Mouse (Mus musculus): ENCODE measurements around the gene Afdn.
A peak's percentile ranks its signal among the peaks of the same experiment; 100 is the strongest.

Gene Afdn

DNA sequence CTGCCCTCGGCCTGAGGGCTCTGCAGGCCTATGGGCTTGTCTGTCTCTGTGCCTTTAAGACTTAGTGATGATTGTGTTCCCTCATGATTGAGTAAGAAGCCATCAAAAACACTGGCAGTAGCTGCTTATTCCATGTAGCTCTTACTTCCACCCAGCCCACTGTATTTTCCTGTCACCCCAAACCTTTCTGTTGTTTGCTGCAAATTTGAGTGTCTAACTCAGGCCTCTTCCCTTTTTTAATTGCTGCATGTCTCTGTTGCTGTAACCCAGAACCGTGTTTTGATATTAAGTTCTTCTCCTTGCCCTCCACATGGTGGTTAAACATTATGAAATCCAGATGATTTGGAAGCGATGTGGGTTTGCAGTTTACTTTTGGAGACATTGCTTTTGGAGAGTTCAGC is 106.6 kb downstream of the Afdn start:
- DNase-seq (ENCODE audit: inconsistent age in 2 of 2, low spot score in 1 of 2) = peak in 1 of 2 experiments; percentile 40

DNA sequence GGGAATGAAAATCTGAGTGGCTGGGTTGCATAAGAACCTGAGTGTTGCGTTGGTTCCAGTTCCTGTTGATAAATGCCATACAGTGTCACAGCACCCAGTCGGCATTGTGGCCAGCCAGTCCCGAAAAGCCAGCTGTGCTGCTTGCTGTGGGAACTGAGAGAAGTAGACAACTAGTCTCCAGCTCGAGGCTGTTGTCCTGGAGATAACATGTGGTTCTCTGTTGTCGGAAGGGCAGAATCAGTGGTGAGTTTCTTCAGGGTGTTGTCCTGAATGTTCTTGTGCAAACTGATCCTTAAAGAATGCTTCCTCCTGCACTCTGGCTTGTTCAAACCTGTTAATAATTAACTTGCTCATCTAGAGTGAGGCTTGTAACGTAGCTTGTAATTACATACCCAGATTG is 107.1 kb downstream of the Afdn start:
- peak in 1 of 2 experiments; percentile 52 for DNase-seq (ENCODE audit: inconsistent age in 2 of 2, low spot score in 1 of 2)

DNA sequence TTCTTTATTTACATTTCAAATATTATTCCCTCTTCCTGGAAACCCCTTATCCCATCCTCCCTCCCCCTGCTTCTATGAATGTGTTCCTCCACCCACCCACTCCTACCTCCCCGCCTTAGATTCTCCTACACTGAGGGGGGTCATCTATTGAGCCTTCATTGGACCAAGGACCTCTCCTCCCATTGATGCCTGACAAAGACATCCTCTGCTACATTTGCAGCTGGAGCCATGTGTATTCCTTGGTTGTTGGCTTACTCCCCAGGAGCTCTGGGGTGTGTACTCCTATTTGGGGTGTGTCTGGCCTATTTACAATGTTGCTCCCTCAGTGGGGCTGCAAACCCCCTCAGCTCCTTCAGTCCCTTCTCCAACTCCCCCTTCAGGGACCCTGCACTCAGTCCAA is 109.9 kb downstream of the Afdn start:
- DNase-seq (ENCODE audit: inconsistent age in 2 of 2, low spot score in 1 of 2) = no peak

DNA sequence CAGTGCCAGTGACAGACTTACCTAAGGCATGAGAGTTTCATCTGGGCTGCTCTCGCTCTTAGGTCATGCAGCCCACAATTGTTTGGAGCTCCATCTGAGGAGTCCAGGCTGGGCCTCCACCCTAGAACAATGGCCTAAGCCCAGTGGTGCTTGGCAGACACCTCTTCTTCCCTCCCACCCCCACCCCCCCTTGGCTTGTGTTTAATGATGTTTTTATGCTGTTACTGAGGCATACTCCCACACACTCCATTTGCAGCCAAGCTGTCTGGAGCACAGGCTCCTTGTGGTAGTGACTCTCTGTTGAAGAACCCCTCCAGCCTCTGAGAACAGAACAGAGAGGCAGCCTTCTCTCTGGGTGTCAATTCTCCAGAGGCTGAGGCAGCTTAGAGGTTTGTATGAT is 113.9 kb downstream of the Afdn start:
- no peak for DNase-seq (ENCODE audit: inconsistent age in 2 of 2, low spot score in 1 of 2)

DNA sequence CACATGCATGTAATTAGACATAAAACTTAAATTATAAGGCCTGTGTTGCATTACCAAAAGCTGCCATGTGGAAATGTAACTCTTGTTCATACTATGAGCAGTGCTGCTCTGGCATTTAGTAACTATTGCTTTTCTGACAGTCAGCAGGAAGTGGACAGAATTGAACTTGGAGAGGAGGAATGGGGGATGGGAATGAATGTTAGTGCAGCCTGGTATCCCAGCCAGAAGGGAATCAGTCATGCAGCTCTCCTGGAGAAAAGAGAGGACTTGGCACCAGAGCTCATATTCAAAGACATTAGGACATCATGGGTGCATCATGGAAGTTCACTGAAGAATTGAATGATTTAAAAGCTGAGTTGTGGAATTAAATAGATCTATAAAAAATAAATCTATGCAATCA is 117.1 kb downstream of the Afdn start:
- no peak for DNase-seq (ENCODE audit: inconsistent age in 2 of 2, low spot score in 1 of 2)

DNA sequence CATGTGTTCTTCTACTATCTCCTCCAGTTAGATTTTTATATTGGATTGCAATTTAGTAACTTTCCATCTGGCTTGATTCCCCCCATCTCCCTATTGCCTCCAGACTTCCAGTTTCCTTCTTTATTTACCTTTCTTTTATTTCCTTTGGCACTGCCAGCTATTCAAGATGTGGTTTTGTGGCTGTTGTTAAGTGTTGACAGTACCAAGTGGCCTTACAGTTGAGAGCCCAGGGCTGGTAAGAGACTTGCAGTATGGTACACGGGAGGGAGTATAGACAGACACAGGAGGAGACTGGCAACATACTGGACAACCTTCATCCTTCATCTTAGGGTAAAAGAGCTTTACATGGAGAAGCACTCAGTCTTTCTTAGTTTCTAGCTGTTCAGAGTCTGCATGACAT is 119.4 kb downstream of the Afdn start:
- no peak for DNase-seq (ENCODE audit: inconsistent age in 2 of 2, low spot score in 1 of 2)

DNA sequence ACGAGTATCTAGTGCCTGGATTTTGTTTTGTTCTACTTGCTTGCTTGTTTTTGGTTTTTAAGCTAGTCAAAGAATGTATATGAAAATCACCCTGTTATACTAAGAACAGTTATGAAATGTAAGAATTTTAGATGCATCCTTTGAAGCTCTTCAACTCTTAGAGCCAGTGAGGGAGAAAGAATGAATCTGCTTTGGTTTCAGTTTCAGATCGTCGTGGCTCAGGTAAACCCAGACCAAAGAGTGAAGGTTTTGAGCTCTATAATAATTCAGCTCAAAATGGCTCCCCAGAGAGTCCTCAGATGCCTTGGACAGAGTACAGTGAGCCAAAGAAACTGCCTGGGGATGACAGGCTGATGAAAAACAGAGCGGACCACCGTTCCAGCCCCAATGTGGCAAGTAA is 123.2 kb downstream of the Afdn start:
- DNase-seq (ENCODE audit: inconsistent age in 2 of 2, low spot score in 1 of 2) = no peak

DNA sequence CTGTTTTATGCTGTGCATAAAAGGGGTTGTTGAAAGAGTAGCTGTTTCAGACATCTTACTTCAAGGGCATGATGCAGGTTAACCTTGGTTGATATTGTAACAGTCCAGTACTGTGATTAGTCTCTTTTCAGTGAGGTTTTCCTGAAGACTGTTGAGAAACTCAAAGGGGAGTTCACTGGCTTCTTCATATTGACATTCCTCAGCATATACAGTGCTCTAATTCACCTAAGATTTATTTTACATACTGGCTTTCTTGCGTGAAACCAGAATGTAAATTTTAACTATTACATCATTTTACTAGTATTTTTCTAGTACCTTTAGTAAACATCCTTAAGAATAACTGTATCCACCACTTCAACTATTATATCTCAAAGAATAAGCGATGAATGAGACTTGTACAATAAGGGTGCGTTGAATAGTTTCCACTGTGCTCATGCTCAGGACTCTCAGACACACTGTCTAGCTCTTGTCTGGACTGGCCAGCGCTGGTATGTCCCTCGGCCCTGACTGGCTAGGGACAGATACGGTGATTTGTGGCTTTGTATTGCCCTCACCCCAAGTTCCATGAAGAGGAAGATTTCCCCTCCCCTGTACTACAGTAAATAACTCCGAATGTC is 129.6 kb downstream of the Afdn start:
- no peak for DNase-seq (ENCODE audit: inconsistent age in 2 of 2, low spot score in 1 of 2)

DNA sequence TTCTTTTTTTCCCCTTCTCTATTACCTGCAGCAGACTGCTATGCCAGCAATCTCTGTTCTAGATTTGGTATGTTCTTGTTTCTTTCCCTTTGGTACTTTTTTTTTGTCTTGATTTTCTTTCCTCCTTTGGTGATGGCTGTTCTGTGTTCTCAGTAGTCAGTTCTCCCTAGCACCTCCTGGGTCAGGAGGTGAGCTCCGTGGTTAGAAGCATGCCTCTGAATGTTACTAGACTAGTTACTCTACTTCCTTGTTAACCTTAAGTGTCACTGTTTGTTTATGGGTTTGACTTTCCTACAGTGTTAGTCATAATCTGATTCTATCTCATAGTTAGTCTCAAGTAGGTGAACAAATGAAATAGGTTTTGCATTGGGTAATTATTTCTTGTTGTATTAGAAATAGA is 130.6 kb downstream of the Afdn start:
- no peak for DNase-seq (ENCODE audit: inconsistent age in 2 of 2, low spot score in 1 of 2)

DNA sequence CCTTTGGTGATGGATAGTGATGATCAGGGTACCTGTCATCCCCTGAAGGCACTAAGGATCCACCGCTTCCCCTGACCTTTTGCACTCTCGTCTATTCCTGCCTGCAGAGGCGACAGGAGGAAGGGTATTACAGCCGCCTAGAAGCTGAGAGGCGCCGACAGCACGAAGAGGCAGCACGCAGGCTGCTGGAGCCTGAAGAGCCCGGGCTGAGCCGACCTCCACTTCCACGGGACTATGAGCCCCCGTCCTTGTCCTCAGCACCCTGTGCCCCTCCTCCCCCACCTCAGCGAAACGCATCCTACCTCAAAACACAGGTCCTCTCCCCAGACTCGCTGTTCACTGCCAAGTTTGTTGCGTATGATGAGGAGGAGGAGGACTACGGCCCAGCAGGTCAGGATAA is 138.5 kb downstream of the Afdn start:
- peak; percentile 32 to 51 for DNase-seq (ENCODE audit: inconsistent age in 2 of 2, low spot score in 1 of 2)

DNA sequence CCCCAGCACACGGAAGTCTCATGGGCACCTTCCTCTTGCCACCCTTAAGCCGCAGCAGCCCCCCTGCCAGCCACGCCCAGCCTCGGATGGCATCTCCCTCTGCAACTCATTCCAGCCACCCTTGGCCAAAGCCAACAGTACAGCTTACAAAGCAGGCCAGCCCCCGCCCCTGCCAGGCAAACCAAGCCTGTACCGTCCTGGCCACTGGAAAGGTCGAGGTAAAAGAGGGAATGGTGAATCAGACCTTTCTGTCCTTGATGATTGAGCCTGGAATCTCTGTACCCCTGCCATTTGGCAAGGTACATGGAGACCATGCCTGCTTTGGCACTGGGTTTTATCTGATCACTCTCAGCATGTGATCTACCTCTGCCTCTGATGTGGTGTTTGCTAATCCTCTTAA is 138.9 kb downstream of the Afdn start:
- DNase-seq (ENCODE audit: inconsistent age in 2 of 2, low spot score in 1 of 2) = peak; percentile 85 to 88

DNA sequence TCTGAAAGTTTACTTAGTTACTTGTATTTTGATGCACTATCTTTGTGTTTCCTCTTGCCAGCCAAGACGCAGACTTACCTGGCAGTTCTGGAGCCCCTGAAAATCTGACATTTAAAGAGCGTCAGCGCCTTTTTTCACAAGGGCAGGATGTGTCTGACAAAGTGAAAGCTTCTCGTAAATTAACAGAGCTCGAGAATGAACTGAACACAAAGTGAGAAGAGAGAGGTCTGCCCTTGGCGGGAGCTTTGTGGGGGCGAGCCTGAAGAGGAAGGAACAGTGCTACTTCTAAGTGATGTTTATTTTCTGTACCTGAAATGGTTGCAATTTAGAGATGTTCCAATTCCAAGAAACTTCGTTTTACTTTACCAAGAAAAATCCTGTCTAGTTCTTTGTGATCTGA is 143.5 kb downstream of the Afdn start:
- no peak for DNase-seq (ENCODE audit: inconsistent age in 2 of 2, low spot score in 1 of 2)

DNA sequence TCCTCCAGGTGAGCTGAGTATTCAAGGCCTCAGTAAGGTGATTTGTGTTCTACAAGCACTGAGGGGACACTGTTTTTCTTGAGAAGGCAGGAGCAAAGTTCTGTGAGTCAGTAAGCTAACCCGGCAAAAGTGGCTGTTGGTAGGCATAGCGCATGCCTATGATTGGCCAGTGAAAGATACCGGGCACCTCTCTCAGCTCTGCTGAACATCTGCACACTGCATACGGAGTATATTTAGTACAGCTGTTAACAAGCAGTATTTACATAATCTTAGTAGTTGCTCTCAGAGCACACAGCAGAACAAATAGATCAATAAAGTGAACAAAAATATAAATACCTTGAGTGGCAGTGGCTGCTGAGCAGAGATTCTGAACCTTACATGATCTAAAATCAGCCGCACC is 146.7 kb downstream of the Afdn start:
- no peak for DNase-seq (ENCODE audit: inconsistent age in 2 of 2, low spot score in 1 of 2)

DNA sequence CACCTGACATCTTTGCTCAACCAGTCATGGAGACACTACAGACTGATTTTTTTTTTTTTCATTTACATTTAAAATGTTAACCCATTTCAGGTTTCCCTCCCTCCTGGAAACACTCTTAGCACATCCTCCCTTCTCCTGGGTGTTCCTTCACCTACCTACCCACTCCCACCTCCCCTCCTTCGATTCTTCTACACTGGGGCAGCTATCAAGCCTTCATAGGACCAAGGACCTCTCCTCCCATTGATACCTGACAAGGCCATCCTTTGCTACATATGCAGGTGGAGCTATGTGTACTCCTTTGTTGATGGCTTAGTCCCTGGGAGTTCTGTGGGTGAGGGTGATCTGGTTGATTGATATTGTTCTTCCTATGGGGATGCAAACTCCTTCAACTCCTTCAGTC is 147.3 kb downstream of the Afdn start:
- no peak for DNase-seq (ENCODE audit: inconsistent age in 2 of 2, low spot score in 1 of 2)

DNA sequence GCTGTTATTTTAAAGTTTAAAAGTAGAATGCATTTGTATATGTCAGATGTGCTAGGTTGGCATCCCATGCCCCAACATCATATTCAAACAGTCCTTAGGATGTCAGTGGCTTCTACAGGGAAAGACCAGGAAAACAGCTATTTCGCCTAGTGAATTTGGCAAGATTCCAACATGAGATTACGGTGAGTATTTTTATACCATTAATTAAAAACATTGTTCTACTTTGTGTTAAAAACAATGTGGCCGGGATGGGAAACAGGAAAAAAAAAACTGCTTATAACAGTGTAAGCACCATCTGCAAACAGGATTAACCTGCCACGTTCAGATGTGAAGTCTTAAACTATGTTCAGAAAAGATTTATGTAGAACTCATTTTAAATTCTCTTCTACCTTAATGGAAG is 153.6 kb downstream of the Afdn start:
- DNase-seq (ENCODE audit: inconsistent age in 2 of 2, low spot score in 1 of 2) = no peak

DNA sequence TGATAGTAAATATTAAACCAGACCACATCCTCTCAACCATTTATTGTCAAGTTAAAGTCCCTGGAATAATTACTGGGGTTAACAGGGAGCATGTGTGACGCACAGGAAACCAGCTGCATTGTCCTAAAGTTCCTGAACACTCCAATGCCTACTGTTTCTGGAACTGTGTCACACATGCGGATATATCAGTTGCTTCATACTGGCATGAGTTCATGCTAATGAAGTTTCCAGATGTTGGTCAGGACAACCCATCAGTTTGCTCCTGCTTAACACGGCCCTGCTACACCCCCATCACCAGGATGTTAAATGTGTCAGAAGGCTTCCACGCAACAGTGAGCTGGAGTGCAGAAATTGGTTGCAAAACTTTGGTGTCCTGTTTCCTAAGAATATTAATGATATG is 154.2 kb downstream of the Afdn start:
- no peak for DNase-seq (ENCODE audit: inconsistent age in 2 of 2, low spot score in 1 of 2)

DNA sequence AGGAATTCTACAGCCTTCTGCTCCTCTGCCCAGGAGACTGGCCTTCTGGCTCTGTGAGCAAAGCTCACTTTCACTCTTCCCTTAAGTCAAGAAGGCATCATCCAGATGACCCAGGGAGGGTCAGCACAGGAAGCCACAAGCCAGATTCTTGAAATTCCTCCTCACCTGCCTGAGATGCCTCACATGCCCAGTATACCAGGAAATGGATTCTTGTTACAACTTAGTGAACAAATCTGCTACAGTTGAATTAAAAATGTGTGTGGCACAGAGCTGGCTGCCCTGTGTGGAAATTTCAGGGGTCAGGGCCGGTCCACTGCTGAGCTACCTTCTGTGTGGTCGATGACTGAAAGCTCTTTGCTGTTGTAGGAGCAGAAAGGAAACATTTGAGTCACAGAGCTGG is 160.4 kb downstream of the Afdn start:
- DNase-seq (ENCODE audit: inconsistent age in 2 of 2, low spot score in 1 of 2) = peak in 1 of 2 experiments; percentile 47

DNA sequence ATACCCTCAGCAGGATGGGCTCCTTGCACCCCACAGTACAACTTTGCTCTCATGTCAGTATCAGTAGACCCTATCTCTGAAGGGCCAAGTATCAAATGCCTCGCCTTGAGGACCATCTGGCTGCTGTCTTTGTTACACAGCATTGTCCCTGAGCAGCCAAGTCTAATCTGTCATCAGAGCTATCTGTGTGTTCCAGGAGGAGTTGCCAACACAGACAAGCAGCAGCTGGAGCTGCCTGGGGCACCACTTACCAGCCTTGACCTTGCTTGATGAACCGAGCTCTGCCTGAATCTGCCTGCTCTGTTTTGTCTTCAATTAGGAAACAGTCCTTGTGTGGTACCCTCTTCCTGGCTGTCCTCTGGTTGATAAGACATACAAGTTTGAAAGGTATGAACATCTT is 163.1 kb downstream of the Afdn start:
- DNase-seq (ENCODE audit: inconsistent age in 2 of 2, low spot score in 1 of 2) = peak; percentile 43 to 73

DNA sequence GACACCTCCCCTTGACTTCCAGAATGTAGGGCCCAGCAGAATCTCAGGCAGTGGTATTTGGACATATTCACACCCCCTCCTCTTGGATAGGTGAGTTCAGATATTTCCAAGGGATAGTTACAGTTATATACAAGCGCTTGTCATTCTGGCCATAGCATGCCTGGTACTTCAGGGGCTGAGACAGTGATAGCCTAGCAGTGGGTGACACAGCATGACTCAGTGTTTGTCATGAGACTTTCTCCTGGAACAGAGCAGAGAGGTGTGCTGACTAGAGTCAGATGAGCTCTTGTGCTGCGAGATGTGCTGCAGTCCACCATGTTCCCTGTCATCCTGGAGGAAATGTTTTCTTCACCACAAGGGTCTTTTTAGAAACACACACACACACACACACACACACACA is 164.2 kb downstream of the Afdn start:
- peak; percentile 52 to 70 for DNase-seq (ENCODE audit: inconsistent age in 2 of 2, low spot score in 1 of 2)

DNA sequence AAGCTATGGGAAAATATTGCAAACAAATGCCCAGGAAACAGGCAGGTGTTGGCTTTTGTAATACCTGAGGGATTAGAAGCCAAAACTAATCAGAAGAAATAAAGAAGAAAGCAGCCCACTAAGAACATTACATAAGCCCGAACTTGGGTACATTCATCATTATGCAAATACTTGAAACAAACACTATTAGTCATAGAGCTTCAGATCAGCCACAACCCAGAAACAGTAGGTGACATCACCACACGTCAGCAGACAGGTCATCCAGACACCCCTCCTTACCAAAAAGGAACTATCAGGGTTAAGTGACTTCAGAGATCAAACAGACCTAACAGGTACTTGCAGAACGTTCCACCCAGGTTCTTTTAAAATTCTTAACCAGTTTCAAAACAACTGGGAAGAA is 165.6 kb downstream of the Afdn start:
- peak; percentile 60 to 74 for DNase-seq (ENCODE audit: inconsistent age in 2 of 2, low spot score in 1 of 2)

DNA sequence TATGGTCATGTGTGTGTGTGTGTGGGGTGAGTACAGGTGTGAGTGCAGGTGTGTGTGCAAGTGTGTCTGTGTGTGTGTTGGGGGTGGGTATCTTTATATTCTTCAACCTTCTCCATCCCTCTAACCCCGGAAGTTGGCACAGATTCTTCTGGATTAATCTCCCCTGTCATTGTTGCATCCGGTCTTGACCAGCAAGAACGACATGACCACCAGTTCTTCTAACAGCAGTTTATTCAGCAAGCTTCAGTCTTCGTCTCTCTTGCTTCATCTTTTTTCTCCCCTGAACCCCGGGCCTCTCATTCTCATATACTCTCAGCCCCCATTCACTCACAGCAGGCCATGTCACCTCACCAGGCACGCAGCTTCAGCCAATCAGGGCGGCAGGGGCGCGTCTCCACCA is 170.1 kb downstream of the Afdn start:
- DNase-seq (ENCODE audit: inconsistent age in 2 of 2, low spot score in 1 of 2) = no peak

DNA sequence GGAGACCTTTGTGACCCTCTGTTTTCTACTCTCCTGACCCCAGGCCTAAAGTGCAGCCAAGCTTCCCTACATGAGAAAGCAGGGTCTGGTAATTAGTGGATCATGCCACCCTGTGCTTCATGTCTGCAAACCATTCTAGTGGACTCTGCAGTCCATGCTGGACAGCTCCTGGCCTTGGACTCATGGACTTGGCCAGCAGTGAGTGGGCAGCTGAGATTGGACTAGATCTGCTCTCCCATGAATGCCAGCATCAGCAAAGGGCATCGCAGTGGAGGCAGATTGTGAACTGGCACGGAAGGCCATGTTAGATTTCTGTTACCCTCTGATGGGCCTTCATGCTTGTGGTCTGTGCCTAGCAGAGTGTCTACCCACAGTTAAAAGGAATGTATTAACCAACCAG is 175.0 kb downstream of the Afdn start:
- DNase-seq (ENCODE audit: inconsistent age in 2 of 2, low spot score in 1 of 2) = peak in 1 of 2 experiments; percentile 32

DNA sequence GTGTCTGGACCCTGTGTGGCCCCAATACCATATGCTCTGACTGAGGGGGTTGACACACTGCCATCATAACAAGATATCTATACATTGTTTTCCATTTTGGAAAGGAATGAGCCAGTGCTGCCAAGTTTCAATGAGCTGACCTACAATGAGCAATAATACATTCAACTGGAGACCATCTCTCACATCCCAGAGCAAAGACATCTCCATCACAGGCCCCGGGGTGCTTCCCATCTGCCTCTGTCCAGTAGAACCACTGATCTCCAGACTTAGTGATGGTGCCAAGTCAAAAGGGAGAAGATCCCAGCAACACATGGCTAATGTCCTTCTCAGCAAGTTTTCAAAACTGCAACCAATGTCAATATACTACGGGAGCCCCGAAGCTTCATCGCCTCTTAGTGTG is 177.4 kb downstream of the Afdn start:
- DNase-seq (ENCODE audit: inconsistent age in 2 of 2, low spot score in 1 of 2) = no peak

DNA sequence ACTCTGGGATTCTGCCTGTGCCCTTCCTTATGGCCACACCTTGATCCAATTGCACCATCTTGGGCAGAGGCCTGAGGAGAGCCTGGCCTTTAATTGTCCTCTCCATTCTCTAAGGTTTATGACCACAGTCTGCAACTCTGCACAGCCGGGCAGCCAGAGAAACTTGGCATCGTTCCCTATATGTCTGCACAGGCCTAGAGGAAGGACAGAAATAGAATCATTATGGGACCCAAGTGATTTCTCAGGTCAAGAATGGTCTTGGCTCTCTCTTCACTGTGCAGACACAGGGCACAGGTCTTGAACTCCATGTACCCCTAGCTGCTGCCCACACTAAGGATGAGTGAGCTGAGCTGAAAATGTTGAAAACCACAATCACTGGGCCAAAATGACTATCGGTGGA is 178.3 kb downstream of the Afdn start:
- DNase-seq (ENCODE audit: inconsistent age in 2 of 2, low spot score in 1 of 2) = peak in 1 of 2 experiments; percentile 48
